Mouse (Mus musculus) kidney, embryonic 14.5 days (tissue): ENCODE data around the gene Efcab11. TPM values are rescaled to one million over a fixed set of nuclear protein-coding genes. Genes with fewer than 3 reads are reported as not detected.

Source experiments
- ATAC-seq: fragments of 200-750 bp; cut with Nextera tagmentation; 2 replicates; pipeline ENCODE4 v1.8.0; 2017; ENCODE audit warnings: moderate number of reproducible peaks, mild to moderate bottlenecking, moderate TSS enrichment, moderate library complexity; ENCODE audit not compliant: low FRiP score, low TSS enrichment
- H3K27ac ChIP-seq: fragments of 300-500 bp; sonication (generic); 2 replicates; pipeline ENCODE4 v1.5.1; 2014; ENCODE audit warnings: low read depth, mild to moderate bottlenecking, low read length, moderate library complexity, mixed read lengths
- H3K27me3 ChIP-seq: fragments of 300-500 bp; sonication (generic); 2 replicates; pipeline ENCODE4 v1.6.1; 2014; ENCODE audit warnings: mild to moderate bottlenecking, low read length; ENCODE audit not compliant: control insufficient read depth, insufficient read depth
- H3K36me3 ChIP-seq: fragments of 300-500 bp; sonication (generic); 2 replicates; pipeline ENCODE4 v1.6.1; 2014; ENCODE audit warnings: low read length, mixed read lengths; ENCODE audit not compliant: control insufficient read depth, insufficient read depth
- H3K4me1 ChIP-seq: fragments of 300-500 bp; sonication (generic); 2 replicates; pipeline ENCODE4 v1.6.1; 2014; ENCODE audit warnings: low read length, mixed read lengths; ENCODE audit not compliant: control insufficient read depth, insufficient read depth
- H3K4me2 ChIP-seq: fragments of 300-500 bp; sonication (generic); replicated peaks from 2 replicates; pipeline ENCODE4 v1.6.1; 2014; ENCODE audit warnings: low read depth, mild to moderate bottlenecking, low read length
- H3K4me3 ChIP-seq: fragments of 300-500 bp; sonication (generic); 2 replicates; pipeline ENCODE4 v1.5.1; 2014; ENCODE audit warnings: mild to moderate bottlenecking, low read length
- H3K9ac ChIP-seq: fragments of 300-500 bp; sonication (generic); 2 replicates; pipeline ENCODE4 v1.6.1; 2014; ENCODE audit warnings: low read depth, mild to moderate bottlenecking, low read length, moderate library complexity
- H3K9me3 ChIP-seq: fragments of 300-500 bp; sonication (generic); 2 replicates; pipeline ENCODE4 v1.6.1; 2016; ENCODE audit warnings: low read length; ENCODE audit not compliant: control insufficient read depth
- WGBS: fragments of 180-500 bp; shearing (Covaris S2); extraction: QIAGEN DNeasy Blood & Tissue Kit; methylation state at CpG from one replicate; pipeline ENCODE4 v1.1.7; 2014; 5-methylcytosine and 5-hydroxymethylcytosine counted together
- polyA plus RNA-seq: library from polyadenylated mRNA; unstranded; fragments of >200 nt; fragmentation: Nextera tagmentation; extraction: Ambion mirVana; gene quantifications from 2 replicates; pipeline ENCODE4 v1.2.1, GENCODE M21; 2014

Gene Efcab11
- polyA plus RNA-seq, 1 experiment from 2014 or later, result 12.8 TPM

DNA sequence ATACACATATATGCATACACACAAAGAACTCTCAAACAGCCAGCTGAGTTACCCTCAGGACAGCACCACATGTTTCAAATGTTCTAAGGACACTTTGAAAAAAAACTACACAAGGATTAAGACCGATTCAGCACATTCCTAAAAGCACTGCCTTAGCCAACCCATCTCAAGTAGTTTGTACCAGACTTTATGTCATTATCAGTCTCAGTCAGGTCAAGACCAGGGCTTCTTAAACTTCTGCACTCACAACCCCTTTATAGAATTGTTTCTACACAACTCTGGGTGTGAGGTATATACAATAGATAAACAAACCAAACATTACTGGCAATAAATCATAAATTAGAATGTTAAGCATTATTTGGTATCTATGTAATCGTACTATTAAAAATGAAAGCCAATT lies 109.4 kb downstream of the Efcab11 start:
- H3K27me3 ChIP-seq, result no peaks in the 10 kb centered on the region
- H3K36me3 ChIP-seq, result no peaks in the 10 kb centered on the region
- no peak for ATAC-seq
- no peak overlapping the region for H3K9ac ChIP-seq
- no peak overlapping the region for H3K27ac ChIP-seq
- no peaks in the 10 kb centered on the region for H3K9me3 ChIP-seq
- H3K4me1 ChIP-seq, result no peaks in the 10 kb centered on the region
- WGBS, result 86% methylated on average over 2 of the region's 2 CpGs
- no peak overlapping the region for H3K4me3 ChIP-seq
- H3K4me2 ChIP-seq, result no peak overlapping the region

DNA sequence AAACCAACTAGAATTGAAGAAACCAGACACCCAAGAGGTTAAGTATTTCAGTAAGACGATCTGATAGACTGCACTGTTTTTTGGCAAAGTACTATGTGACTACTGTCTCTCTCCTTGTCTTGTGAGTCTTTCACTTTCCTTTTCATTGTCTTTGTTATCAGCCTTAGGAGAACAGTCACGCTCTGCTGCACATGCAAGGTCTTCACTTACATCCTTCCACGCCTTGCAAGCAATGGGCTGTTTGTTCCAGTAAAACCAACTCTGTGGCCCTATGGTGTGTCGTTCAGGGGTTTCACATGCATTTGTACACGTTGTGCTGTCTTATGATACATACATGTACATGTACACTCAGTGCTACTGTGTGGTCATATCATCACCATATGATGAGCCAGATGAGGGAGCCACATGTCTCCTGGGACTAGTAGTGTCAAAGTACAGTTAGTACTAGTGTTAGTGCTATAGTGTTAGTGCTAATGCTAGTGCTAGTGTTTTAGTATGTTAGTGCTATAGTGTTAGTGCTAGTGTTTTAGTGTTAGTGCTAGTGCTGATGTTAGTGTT lies 110.5 kb downstream of the Efcab11 start:
- WGBS, result 66% methylated on average over 5 of the region's 5 CpGs
- H3K4me2 ChIP-seq, result no peak overlapping the region
- H3K9ac ChIP-seq, result no peak overlapping the region
- no peaks in the 10 kb centered on the region for H3K27me3 ChIP-seq
- no peaks in the 10 kb centered on the region for H3K4me1 ChIP-seq
- H3K36me3 ChIP-seq, result no peaks in the 10 kb centered on the region
- no peak overlapping the region for H3K4me3 ChIP-seq
- H3K27ac ChIP-seq, result no peak overlapping the region
- no peaks in the 10 kb centered on the region for H3K9me3 ChIP-seq
- no peak for ATAC-seq

- Histone ChIP-seq H3K27me3 (no peaks in the 10 kb centered on the region), H3K27ac (no peak overlapping the region), H3K4me3 (no peak overlapping the region), H3K9me3 (no peaks in the 10 kb centered on the region), H3K4me2 (no peak overlapping the region), H3K9ac (no peak overlapping the region), H3K36me3 (no peaks in the 10 kb centered on the region), H3K4me1 (no peaks in the 10 kb centered on the region)
- 88% methylated on average over 7 of the region's 7 CpGs for WGBS
- no peak for ATAC-seq
Measured at GRCm38 (mm10) chr12:99771018-99771417, 113.2 kb downstream of the Efcab11 start.

GRCm38 (mm10) chr12:99769626-99770025 lies 114.6 kb downstream of the Efcab11 start:
- no peak overlapping the region for H3K4me3 ChIP-seq
- no peak overlapping the region for H3K27ac ChIP-seq
- H3K9ac ChIP-seq, result no peak overlapping the region
- H3K36me3 ChIP-seq, result no peaks in the 10 kb centered on the region
- no peaks in the 10 kb centered on the region for H3K4me1 ChIP-seq
- no peak for ATAC-seq
- H3K27me3 ChIP-seq, result no peaks in the 10 kb centered on the region
- WGBS, result 90% methylated on average over 3 of the region's 3 CpGs
- H3K9me3 ChIP-seq, result no peaks in the 10 kb centered on the region
- no peak overlapping the region for H3K4me2 ChIP-seq

DNA sequence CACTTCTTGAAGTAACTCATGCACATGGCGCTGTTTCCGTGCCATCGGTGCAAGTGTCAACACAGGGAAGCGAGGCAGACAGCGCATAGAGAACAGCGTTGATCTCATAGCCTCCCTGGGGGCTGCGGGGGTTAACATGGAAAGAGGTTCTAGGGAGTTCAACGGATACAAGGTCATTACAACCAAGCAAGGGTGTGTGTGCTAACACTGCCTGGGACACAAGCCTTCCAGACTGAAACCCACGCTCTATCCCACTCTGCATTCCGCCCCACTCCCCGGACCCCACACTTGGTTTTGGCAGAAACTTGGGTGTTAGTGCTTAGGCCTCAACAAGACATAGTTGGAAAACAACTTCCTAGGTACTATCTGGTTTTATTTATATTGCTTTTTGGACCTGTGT lies 116.5 kb downstream of the Efcab11 start:
- no peak for ATAC-seq
- 90% methylated on average over 11 of the region's 11 CpGs for WGBS

GRCm38 (mm10) chr12:99765979-99766378 lies 118.3 kb downstream of the Efcab11 start:
- Histone ChIP-seq H3K4me3 (no peak overlapping the region), H3K9ac (no peak overlapping the region), H3K27ac (no peak overlapping the region), H3K36me3 (no peaks in the 10 kb centered on the region), H3K27me3 (no peaks in the 10 kb centered on the region), H3K4me1 (no peaks in the 10 kb centered on the region), H3K9me3 (no peaks in the 10 kb centered on the region), H3K4me2 (no peak overlapping the region)
- WGBS, result 86% methylated on average over 6 of the region's 6 CpGs
- no peak for ATAC-seq

More for the DNA sequence above, 116.5 kb downstream of the Efcab11 start:
- Histone ChIP-seq H3K9ac (no peak overlapping the region), H3K9me3 (no peaks in the 10 kb centered on the region), H3K4me3 (no peak overlapping the region), H3K36me3 (no peaks in the 10 kb centered on the region), H3K27me3 (no peaks in the 10 kb centered on the region), H3K4me1 (no peaks in the 10 kb centered on the region), H3K4me2 (no peak overlapping the region), H3K27ac (no peak overlapping the region)

GRCm38 (mm10) chr12:99764053-99764452 lies 120.2 kb downstream of the Efcab11 start:
- no peak for ATAC-seq
- no peaks in the 10 kb centered on the region for H3K9me3 ChIP-seq
- H3K36me3 ChIP-seq, result no peaks in the 10 kb centered on the region
- no peak overlapping the region for H3K9ac ChIP-seq
- no peak overlapping the region for H3K27ac ChIP-seq
- WGBS, result 76% methylated on average over 3 of the region's 3 CpGs
- H3K4me3 ChIP-seq, result no peak overlapping the region
- H3K4me1 ChIP-seq, result no peaks in the 10 kb centered on the region
- H3K27me3 ChIP-seq, result no peaks in the 10 kb centered on the region
- H3K4me2 ChIP-seq, result no peak overlapping the region

DNA sequence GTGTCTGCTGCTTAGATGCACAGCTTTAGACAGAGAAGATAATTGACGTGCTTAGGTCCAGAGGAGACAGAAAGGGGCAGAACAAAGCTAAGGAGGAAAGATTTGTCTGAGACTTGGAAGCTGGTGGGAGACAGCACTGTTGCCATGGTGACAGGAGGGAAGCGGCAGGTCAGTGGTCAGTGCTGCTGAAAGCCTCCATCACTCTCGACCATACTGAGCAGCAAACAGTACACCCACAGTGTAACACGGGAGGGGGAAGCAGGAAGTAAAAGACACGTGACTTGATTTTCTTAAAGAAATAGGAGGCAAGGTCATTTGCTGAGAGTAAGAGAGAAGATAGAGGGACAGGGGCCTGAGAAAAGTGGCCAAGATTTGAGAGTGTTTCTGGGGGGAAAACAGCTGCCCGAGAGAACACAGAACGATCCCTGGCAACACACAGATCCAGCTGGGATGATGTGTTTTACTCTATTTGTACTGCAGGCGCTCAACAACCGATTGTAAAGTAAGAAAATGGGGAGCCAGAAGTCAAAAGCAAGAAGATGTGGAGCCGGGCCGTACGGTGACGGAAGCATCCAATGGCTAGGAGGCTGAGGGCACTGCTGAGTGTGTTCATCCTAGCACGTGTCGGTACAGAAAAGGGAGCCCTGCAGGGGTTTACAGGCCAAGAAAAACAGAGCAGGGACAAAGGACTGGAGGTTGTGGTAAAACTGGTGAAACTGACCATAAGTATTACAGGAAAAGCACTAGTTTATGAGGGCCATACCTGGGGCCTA lies 126.3 kb downstream of the Efcab11 start:
- no peaks in the 10 kb centered on the region for H3K4me1 ChIP-seq
- no peak overlapping the region for H3K4me3 ChIP-seq
- no peaks in the 10 kb centered on the region for H3K27me3 ChIP-seq
- no peak overlapping the region for H3K9ac ChIP-seq
- peak; percentile 84; the same call in 1 of the 2 replicates for ATAC-seq
- no peak overlapping the region for H3K27ac ChIP-seq
- no peaks in the 10 kb centered on the region for H3K36me3 ChIP-seq
- 61% methylated on average over 15 of the region's 15 CpGs for WGBS
- no peak overlapping the region; the same call in 1 of the 2 replicates for H3K4me2 ChIP-seq
- H3K9me3 ChIP-seq, result no peaks in the 10 kb centered on the region

DNA sequence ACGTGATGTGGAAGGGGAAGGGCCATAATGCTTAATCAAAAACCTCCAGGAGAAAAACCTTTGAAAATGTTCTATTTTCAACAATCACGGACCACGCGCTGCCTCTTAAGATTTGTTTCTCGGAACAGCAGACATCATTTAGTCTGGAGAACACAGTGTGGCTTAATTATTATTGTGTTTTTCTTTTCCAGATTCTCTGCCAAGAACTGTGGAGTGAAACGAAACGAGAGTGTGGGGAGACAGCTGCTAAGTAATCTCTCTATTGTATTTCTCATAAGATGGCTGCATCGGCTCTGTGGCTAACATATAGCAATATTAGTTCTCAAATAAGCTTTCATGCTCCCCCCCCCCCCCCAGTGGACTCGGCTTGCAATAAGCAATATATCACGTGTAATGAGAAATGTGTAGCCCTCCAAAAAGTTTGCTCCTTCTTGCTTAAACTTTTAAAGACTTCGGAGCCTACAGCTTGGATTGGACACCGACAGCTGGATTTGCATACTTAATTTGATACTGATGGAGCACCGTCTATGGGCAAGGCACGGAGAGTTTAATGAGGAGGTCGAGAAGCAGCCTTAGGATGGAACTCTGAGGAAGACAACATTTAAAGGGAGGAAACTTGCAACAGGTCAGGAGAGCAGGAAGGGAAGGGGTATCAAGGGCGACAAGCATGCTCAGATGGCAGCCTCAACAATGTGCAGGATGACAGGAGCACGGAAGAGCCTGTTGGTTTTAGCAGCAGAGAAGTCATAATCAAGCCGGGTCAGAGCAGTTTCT lies 127.1 kb downstream of the Efcab11 start:
- Histone ChIP-seq H3K4me2 (no peak overlapping the region; the same call in 1 of the 2 replicates), H3K9me3 (no peaks in the 10 kb centered on the region), H3K36me3 (no peaks in the 10 kb centered on the region), H3K27me3 (no peaks in the 10 kb centered on the region), H3K9ac (no peak overlapping the region), H3K27ac (no peak overlapping the region), H3K4me1 (no peaks in the 10 kb centered on the region), H3K4me3 (no peak overlapping the region)
- WGBS, result 51% methylated on average over 18 of the region's 18 CpGs
- peak; percentile 49 for ATAC-seq
